Mouse (Mus musculus) E14TG2a.4 (cell line): ENCODE measurements around the gene Smc3.
"Not testable (repeated sequence)": the region's sequence is repeated elsewhere in the genome, so short reads cannot be mapped to it uniquely, and the experiment has no call there.

Source experiments
- H3K27me3 ChIP-seq: 2 replicates; pipeline ENCODE4 v1.6.1; 2014; ENCODE audit warnings: low read length, control low read depth; ENCODE audit not compliant: insufficient read depth
- H3K36me3 ChIP-seq: 2 replicates; pipeline ENCODE4 v1.6.1; 2014; ENCODE audit warnings: low read length, control low read depth; ENCODE audit not compliant: insufficient read depth
- H3K4me1 ChIP-seq: replicated peaks from 2 replicates; pipeline ENCODE4 v1.6.1; 2014; ENCODE audit warnings: low read depth, low read length, control low read depth
- H3K4me3 ChIP-seq: replicated peaks from 2 replicates; pipeline ENCODE4 v1.5.1; 2014; ENCODE audit warnings: mild to moderate bottlenecking, low read length
- H3K9me3 ChIP-seq: 2 replicates; pipeline ENCODE4 v1.6.1; 2014; ENCODE audit warnings: low read length, control low read depth
- CTCF ChIP-seq: conservative IDR thresholded peaks from 2 replicates; pipeline ENCODE4 v1.5.1; 2014; ENCODE audit warnings: low read length
- NANOG ChIP-seq: IDR thresholded peaks from 2 replicates; pipeline ENCODE4 v1.6.1; 2014; ENCODE audit warnings: borderline replicate concordance, low read length, mixed read lengths
- POU5F1 ChIP-seq: IDR thresholded peaks from 2 replicates; pipeline ENCODE4 v1.6.1; 2014; ENCODE audit warnings: low read length, borderline replicate concordance

Gene Smc3

DNA sequence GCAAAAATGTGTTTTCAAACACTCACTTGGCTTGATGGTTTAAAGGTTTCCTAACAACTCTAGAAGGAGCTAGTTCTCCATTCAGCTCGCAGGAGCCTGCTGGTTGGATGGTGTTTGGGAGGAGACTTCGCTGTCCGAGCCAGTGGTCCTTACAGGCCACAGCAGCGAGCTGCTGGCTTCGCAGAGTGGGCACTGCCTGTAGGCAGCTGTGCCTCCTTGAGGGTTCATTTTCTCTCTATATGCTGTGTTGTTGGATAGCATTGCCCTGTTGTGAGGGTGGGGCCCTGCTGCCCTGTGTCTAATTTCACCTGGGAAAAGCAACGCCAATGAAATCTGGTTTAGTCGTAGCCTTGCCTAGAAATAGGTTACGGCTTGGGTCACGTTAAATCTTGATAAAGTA lies 47.1 kb downstream of the Smc3 start:
- H3K27me3 ChIP-seq, result no peaks in the 10 kb centered on the region
- H3K4me3 ChIP-seq, result no peak overlapping the region
- TF ChIP-seq CTCF (no peak), POU5F1 (no peak), NANOG (no peak)
- no peaks in the 10 kb centered on the region for H3K9me3 ChIP-seq
- peaks cover 67% of the 10 kb centered on the region for H3K36me3 ChIP-seq
- peaks cover 41% of the 10 kb centered on the region for H3K4me1 ChIP-seq

DNA sequence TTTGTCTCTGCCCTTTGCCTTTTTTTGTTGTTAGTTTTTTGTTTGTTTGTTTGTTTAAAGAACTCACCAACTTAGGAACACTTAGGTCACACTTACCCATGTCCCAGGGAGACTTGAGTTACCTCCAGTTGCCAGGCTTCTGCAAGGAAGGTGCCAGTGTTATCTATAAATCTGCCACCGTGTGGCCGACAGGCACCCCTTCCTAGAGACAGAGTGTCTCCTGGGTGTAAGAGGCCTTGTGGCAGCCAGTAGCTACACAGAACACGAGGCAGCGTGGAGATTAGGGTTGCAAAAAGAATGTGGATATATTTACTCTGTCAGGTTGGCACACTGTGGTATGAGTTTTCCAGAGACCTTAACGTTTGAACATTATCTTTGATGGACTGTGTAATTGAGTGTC lies 47.9 kb downstream of the Smc3 start:
- Histone ChIP-seq H3K9me3 (no peaks in the 10 kb centered on the region), H3K4me3 (no peak overlapping the region), H3K4me1 (peaks cover 47% of the 10 kb centered on the region), H3K36me3 (peaks cover 63% of the 10 kb centered on the region), H3K27me3 (no peaks in the 10 kb centered on the region)
- TF ChIP-seq NANOG (no peak), POU5F1 (no peak), CTCF (no peak)

DNA sequence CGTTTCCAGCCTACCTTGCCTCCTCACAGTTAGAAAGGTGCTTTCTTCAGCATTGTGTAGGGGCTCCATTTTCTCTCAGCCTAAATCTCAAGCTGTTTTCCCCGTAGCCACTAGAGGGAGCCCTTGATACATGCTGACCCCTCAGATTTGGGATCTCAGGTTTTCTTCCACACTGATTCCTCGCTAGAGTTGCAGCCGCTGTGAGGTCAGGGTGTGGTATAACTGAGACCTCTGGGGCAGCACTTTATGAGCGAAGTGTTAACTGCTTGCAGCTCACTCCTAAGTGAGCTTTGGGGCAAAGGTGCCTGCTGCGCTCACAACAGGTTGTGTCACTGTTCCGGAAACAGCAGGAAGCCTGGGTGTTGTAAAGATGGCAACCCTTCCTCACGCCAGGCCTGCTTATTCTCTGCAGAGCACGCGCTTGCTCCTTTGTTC lies 48.6 kb downstream of the Smc3 start:
- Histone ChIP-seq H3K4me3 (no peak overlapping the region), H3K4me1 (peaks cover 52% of the 10 kb centered on the region), H3K36me3 (peaks cover 56% of the 10 kb centered on the region), H3K27me3 (no peaks in the 10 kb centered on the region), H3K9me3 (no peaks in the 10 kb centered on the region)
- no peak for TF ChIP-seq NANOG
- TF ChIP-seq POU5F1, result no peak
- TF ChIP-seq CTCF, result peak; percentile 95

DNA sequence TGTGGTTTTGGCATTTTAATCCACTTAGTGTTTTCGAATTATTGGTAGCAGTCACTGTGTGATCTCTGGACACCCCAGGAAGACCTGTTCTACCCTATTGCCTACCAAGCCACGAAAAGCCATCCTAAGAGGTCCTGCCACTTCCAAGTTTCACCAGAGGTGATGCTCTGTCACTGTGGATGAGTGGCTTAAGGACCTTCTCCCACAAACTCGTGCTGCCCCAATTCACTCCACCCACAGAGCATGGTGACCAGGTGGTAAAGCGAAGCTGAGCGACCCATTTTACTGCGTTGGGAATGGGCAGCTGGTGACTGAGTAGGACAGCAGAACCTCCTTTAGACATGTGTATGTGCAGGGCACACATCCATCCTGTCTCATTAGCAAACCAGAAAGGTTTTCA lies 49.2 kb downstream of the Smc3 start:
- Histone ChIP-seq H3K9me3 (no peaks in the 10 kb centered on the region), H3K27me3 (no peaks in the 10 kb centered on the region), H3K4me1 (peaks cover 57% of the 10 kb centered on the region), H3K36me3 (peaks cover 52% of the 10 kb centered on the region), H3K4me3 (peak overlapping the region; percentile 20; the same call in 1 of the 2 replicates)
- TF ChIP-seq NANOG, result no peak

DNA sequence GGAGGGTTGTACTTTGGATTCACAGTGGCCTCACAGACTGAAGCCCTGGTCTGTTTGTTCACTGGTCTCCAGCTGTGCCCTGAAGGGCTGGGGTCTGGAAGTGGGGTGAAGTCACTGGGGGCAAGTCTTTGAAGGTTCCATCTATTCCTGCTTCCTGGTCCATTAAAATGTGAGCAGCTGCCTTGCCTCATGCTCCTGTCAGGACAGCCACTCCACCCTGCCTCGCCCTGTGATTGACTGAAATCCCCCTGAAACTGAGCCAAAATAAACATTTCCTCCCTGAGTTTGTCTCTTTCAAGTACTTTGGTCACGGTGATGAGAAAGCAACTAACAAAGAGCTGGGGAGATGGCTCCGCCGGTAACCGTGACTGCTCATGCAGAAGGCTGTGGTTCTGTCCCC lies 49.6 kb downstream of the Smc3 start:
- Histone ChIP-seq H3K36me3 (peaks cover 49% of the 10 kb centered on the region), H3K4me1 (peaks cover 61% of the 10 kb centered on the region), H3K4me3 (peak overlapping the region; percentile 20; the same call in 1 of the 2 replicates), H3K9me3 (no peaks in the 10 kb centered on the region), H3K27me3 (no peaks in the 10 kb centered on the region)
- TF ChIP-seq CTCF (no peak), POU5F1 (no peak), NANOG (no peak)

DNA sequence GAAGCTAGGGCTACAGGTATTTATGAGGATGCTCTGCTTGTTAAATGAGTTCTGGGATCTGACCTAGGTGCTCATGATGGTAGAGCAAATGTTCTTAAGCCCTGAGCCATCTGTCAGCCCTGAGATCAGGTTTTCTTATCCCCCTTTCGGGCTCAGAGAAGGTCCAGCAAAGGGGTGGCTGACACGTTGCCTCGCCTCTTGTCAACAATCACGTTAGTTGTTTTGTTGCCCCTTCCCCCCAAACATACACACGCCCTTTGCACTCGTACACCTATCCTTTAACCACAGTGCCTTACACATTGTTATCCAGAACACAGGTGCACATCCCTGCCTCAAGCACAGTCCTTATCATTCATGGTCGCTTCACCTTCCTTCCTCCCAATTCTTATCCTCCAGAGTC lies 50.7 kb downstream of the Smc3 start:
- Histone ChIP-seq H3K27me3 (no peaks in the 10 kb centered on the region), H3K9me3 (no peaks in the 10 kb centered on the region), H3K4me1 (peaks cover 54% of the 10 kb centered on the region), H3K4me3 (no peak overlapping the region), H3K36me3 (peaks cover 39% of the 10 kb centered on the region)
- no peak for TF ChIP-seq NANOG
- no peak for TF ChIP-seq CTCF
- TF ChIP-seq POU5F1, result no peak

DNA sequence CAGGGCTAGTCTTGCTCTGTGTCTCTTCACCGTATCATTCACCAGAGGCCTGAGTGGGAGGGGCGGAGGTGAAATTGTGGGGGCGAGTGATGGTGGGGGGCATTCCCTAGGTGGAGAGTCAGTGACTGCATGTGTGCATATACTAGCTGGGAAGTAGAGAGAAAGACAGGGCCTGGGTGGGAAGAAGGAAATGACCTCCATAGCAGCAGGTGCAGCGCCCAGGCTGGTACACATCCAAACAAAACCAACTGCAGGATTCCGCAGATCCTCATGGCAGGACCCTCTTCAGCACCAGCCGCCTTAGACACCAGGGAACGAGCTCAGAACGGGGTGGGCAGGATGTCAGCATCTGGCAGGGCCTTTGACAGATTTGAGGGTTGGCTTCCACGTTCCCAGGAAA lies 52.1 kb downstream of the Smc3 start:
- Histone ChIP-seq H3K27me3 (no peaks in the 10 kb centered on the region), H3K4me3 (no peak overlapping the region), H3K9me3 (no peaks in the 10 kb centered on the region), H3K4me1 (peaks cover 47% of the 10 kb centered on the region), H3K36me3 (peaks cover 25% of the 10 kb centered on the region)
- TF ChIP-seq NANOG (no peak), POU5F1 (no peak), CTCF (no peak)

DNA sequence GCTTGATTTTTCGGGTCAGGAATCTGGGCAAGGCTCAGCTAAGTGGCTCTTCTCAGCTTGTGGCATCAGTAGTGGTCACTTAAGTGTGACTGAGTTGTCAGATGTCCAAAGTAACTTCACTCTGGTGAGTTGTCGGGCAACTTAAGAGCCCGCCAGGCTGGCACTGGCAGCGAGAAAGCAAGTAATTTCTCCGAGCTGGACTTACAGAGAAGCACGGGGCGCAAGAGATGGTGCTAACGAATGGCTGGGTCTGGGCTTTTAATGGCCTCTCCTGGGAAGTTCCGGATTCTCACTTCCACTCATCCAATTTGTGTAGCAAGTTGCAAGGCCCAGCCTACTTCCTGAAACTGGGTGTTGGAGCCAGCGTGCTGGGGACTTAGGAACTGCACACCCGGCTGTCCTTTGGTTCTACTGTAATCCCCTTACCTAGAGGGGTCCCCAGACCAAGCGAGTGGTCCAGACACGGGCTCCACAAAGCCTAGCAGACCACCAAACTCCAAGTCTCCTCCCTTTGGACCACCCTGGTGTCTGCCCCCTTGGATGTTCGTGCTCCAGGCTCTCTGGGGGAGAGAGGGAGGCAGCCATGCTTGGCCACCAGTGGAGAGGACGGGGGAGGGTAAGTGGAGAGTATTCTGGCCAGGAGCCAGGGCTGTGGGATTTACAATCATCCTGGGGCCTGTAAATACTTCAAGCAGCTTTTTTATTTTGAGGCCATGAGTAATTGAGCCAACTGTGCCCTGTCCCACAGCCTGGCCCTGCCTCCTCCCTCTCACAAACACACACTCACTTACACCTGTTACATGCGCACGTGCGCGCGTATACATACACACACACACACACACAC lies 53.6 kb downstream of the Smc3 start:
- peaks cover 17% of the 10 kb centered on the region; the same call in 1 of the 2 replicates for H3K36me3 ChIP-seq
- H3K4me3 ChIP-seq, result peak overlapping the region; percentile 57
- H3K4me1 ChIP-seq, result peaks cover 47% of the 10 kb centered on the region
- H3K27me3 ChIP-seq, result peaks cover 11% of the 10 kb centered on the region; the same call in 1 of the 2 replicates
- no peaks in the 10 kb centered on the region for H3K9me3 ChIP-seq
- no peak for TF ChIP-seq POU5F1
- no peak for TF ChIP-seq NANOG
- TF ChIP-seq CTCF, result no peak

DNA sequence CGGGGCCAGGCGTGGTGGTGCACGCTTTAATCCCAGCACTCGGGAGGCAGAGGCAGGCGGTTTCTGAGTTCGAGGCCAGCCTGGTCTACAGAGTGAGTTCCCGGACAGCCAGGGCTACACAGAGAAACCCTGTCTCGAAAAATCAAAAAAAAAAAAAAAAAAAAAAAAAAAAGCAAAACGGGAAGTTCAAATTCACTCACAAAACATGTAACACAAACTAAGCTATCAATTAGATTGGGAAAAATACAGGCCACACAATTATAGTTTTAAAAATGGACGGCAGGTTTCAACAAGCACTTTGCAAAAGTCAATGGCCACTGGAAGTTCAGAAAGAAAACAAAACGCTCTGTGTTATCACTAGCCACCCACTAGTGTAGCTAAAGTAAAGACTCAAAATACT lies 56.2 kb downstream of the Smc3 start:
- H3K9me3 ChIP-seq, H3K4me3 ChIP-seq, H3K36me3 ChIP-seq: not testable (repeated sequence)
- peaks cover 13% of the 10 kb centered on the region; the same call in 1 of the 2 replicates for H3K27me3 ChIP-seq
- H3K4me1 ChIP-seq, result peaks cover 23% of the 10 kb centered on the region
